Mouse (Mus musculus): Measurements from ENCODE around the gene 9930111J21Rik2.
"Not testable (repeated sequence)": the region's sequence is repeated elsewhere in the genome, so short reads cannot be mapped to it uniquely, and the experiment has no call there.

GRCm38 (mm10) chr11:49000411-49000810, 50.6 kb downstream of the 9930111J21Rik2 start:
- not testable (repeated sequence) for TF ChIP-seq TCF12 (IDR thresholded peaks at IDR 0.05; ENCODE audit: insufficient read depth, poor library complexity, severe bottlenecking); POLR2AphosphoS2 (IDR thresholded peaks at IDR 0.05; ENCODE audit: insufficient read length, low read depth); POLR2A (IDR thresholded peaks at IDR 0.05; ENCODE audit: insufficient read length, low read depth); CEBPB (IDR thresholded peaks at IDR 0.05; ENCODE audit: insufficient read depth, poor library complexity, severe bottlenecking); USF1 (IDR thresholded peaks at IDR 0.05; ENCODE audit: low read depth); MAX (IDR thresholded peaks at IDR 0.05; ENCODE audit: low read depth); TCF3 (IDR thresholded peaks at IDR 0.05; ENCODE audit: insufficient read length, low read depth); MYOG (IDR thresholded peaks at IDR 0.05; ENCODE audit: control insufficient read depth in 1 of 3, insufficient read depth in 1 of 3, insufficient read length in 2 of 3, low read depth in 2 of 3); REST (IDR thresholded peaks at IDR 0.05; ENCODE audit: insufficient read depth, insufficient read length)
